Mouse (Mus musculus) thymus, adult 2 months (tissue): ENCODE results near the gene Gm128.

Experiments used
- CTCF ChIP-seq: fragments of 200-500 bp; IDR thresholded peaks from 2 replicates; pipeline ENCODE4 v1.5.1; 2012; ENCODE audit warnings: mild to moderate bottlenecking, control low read depth, low read length, moderate library complexity, borderline replicate concordance; ENCODE audit not compliant: control insufficient read depth, poor library complexity, insufficient read depth; ENCODE audit errors: extremely low read depth
- POLR2A ChIP-seq: fragments of 200-500 bp; IDR thresholded peaks from 2 replicates; pipeline ENCODE4 v1.6.1; 2012; ENCODE audit warnings: mild to moderate bottlenecking, low read length, control low read depth, moderate library complexity; ENCODE audit not compliant: control insufficient read depth, poor library complexity, insufficient read depth; ENCODE audit errors: extremely low read depth

- no peak for TF ChIP-seq CTCF
- TF ChIP-seq POLR2A = no peak
Measured at GRCm38 (mm10) chr3:95274453-95274852, 33.1 kb upstream of the Gm128 start.
